Mouse (Mus musculus) intestine, embryonic 14.5 days (tissue): ENCODE results near the gene Pomp. TPM values are rescaled to one million over a fixed set of nuclear protein-coding genes. Genes with fewer than 3 reads are reported as not detected.

Source experiments
- ATAC-seq: fragments of 200-750 bp; cut with Nextera tagmentation; replicated peaks from 2 replicates; pipeline ENCODE4 v1.8.0; 2017; ENCODE audit warnings: low read depth, moderate number of reproducible peaks, moderate TSS enrichment, moderate library complexity; ENCODE audit not compliant: low FRiP score, low TSS enrichment
- DNase-seq: peaks from one replicate; pipeline ENCODE4 v3.0.0-alpha.2; 2018; ENCODE audit warnings: low spot score
- H3K27ac ChIP-seq: fragments of 300-500 bp; sonication (generic); 2 replicates; pipeline ENCODE4 v1.5.1; 2014; ENCODE audit warnings: low read depth, mild to moderate bottlenecking, control low read depth
- H3K27me3 ChIP-seq: fragments of 300-500 bp; sonication (generic); replicated peaks from 2 replicates; pipeline ENCODE4 v1.6.1; 2014; ENCODE audit warnings: low read length, control low read depth; ENCODE audit not compliant: control insufficient read depth, insufficient read depth
- H3K36me3 ChIP-seq: fragments of 300-500 bp; sonication (generic); 2 replicates; pipeline ENCODE4 v1.6.1; 2014; ENCODE audit warnings: low read length, control low read depth; ENCODE audit not compliant: control insufficient read depth, insufficient read depth
- H3K4me1 ChIP-seq: fragments of 300-500 bp; sonication (generic); replicated peaks from 2 replicates; pipeline ENCODE4 v1.6.1; 2014; ENCODE audit warnings: low read length, control low read depth, mixed read lengths; ENCODE audit not compliant: control insufficient read depth, insufficient read depth
- H3K4me2 ChIP-seq: fragments of 300-500 bp; sonication (generic); 2 replicates; pipeline ENCODE4 v1.6.1; 2014; ENCODE audit warnings: low read length
- H3K4me3 ChIP-seq: fragments of 300-500 bp; sonication (generic); 2 replicates; pipeline ENCODE4 v1.5.1; 2014; ENCODE audit warnings: low read depth, low read length, control low read depth, mixed read lengths
- H3K9ac ChIP-seq: fragments of 300-500 bp; sonication (generic); 2 replicates; pipeline ENCODE4 v1.6.1; 2014; ENCODE audit warnings: mild to moderate bottlenecking, low read length
- H3K9me3 ChIP-seq: fragments of 300-500 bp; sonication (generic); 2 replicates; pipeline ENCODE4 v1.6.1; 2016; ENCODE audit warnings: low read length, control low read depth; ENCODE audit not compliant: control insufficient read depth
- WGBS: fragments of 180-500 bp; shearing (Covaris S2); extraction: QIAGEN DNeasy Blood & Tissue Kit; methylation state at CpG from one replicate; pipeline ENCODE4 v1.1.7; 2014; 5-methylcytosine and 5-hydroxymethylcytosine counted together
- polyA plus RNA-seq: library from polyadenylated mRNA; unstranded; fragments of >200 nt; fragmentation: Nextera tagmentation; extraction: Ambion mirVana; gene quantifications from 2 replicates; pipeline ENCODE4 v1.2.1, GENCODE M21; 2014

Gene Pomp
- polyA plus RNA-seq, 1 experiment from 2014 or later, result 418 TPM

DNA sequence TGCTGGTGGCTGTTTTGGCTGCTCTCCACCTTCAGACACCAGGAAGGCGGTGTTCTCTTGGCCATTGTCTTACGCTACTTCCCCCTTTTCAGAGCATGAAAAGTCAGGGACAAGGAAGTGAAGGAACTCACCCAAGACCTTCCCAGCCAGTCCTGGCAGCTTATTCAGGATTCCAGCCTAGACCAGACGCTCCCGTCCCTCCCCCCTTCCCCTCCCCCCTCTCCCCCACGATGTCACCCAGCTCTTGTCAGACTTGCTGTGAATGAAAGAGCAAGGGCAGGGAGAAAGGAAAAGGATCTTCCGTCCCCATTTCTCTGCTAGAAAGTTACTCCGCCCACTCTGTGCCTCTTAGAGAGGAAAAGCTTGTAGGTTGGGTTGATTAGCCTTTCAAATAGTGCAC lies 16.9 kb upstream of the Pomp start:
- Histone ChIP-seq H3K4me2 (no peak overlapping the region), H3K27ac (no peak overlapping the region), H3K9me3 (no peaks in the 10 kb centered on the region), H3K36me3 (no peaks in the 10 kb centered on the region), H3K4me3 (no peak overlapping the region), H3K4me1 (peaks cover 3% of the 10 kb centered on the region; the same call in 1 of the 2 replicates), H3K9ac (no peak overlapping the region), H3K27me3 (no peaks in the 10 kb centered on the region)
- WGBS, result 56% methylated on average over 7 of the region's 7 CpGs
- DNase-seq, result no peak
- no peak for ATAC-seq

- H3K4me2 ChIP-seq, result no peak overlapping the region
- WGBS, result 76% methylated on average over 3 of the region's 3 CpGs
Measured at GRCm38 (mm10) chr5:147845319-147845718, 14.9 kb upstream of the Pomp start.

GRCm38 (mm10) chr5:147847361-147847760 lies 12.9 kb upstream of the Pomp start:
- WGBS, result 47% methylated on average over 5 of the region's 5 CpGs
- no peak for ATAC-seq
- H3K9me3 ChIP-seq, result no peaks in the 10 kb centered on the region

More at GRCm38 (mm10) chr5:147845319-147845718, 14.9 kb upstream of the Pomp start:
- ATAC-seq (no peak), DNase-seq (no peak)
- H3K4me3 ChIP-seq, result no peak overlapping the region
- no peaks in the 10 kb centered on the region for H3K9me3 ChIP-seq
- no peak overlapping the region for H3K27ac ChIP-seq
- H3K27me3 ChIP-seq, result no peaks in the 10 kb centered on the region
- H3K4me1 ChIP-seq, result peaks cover 3% of the 10 kb centered on the region; the same call in 1 of the 2 replicates
- H3K9ac ChIP-seq, result no peak overlapping the region
- H3K36me3 ChIP-seq, result no peaks in the 10 kb centered on the region

GRCm38 (mm10) chr5:147848164-147848863 lies 11.9 kb upstream of the Pomp start:
- H3K4me3 ChIP-seq, result no peak overlapping the region
- H3K9me3 ChIP-seq, result no peaks in the 10 kb centered on the region
- DNase-seq, result peak; percentile 94
- H3K9ac ChIP-seq, result no peak overlapping the region
- 25% methylated on average over 16 of the region's 16 CpGs for WGBS
- H3K27me3 ChIP-seq, result no peaks in the 10 kb centered on the region
- no peaks in the 10 kb centered on the region for H3K36me3 ChIP-seq
- peaks cover 3% of the 10 kb centered on the region; the same call in 1 of the 2 replicates for H3K4me1 ChIP-seq
- peak overlapping the region; percentile 28; the same call in 1 of the 2 replicates for H3K4me2 ChIP-seq
- no peak overlapping the region for H3K27ac ChIP-seq
- 0 out of 2 replicates have a peak, but pooled peaks have one; percentile 43 for ATAC-seq

More at GRCm38 (mm10) chr5:147847361-147847760, 12.9 kb upstream of the Pomp start:
- no peaks in the 10 kb centered on the region for H3K27me3 ChIP-seq
- H3K36me3 ChIP-seq, result no peaks in the 10 kb centered on the region
- H3K9ac ChIP-seq, result no peak overlapping the region
- H3K4me2 ChIP-seq, result no peak overlapping the region
- no peak overlapping the region for H3K27ac ChIP-seq
- peaks cover 3% of the 10 kb centered on the region; the same call in 1 of the 2 replicates for H3K4me1 ChIP-seq
- no peak overlapping the region for H3K4me3 ChIP-seq
- no peak for DNase-seq

DNA sequence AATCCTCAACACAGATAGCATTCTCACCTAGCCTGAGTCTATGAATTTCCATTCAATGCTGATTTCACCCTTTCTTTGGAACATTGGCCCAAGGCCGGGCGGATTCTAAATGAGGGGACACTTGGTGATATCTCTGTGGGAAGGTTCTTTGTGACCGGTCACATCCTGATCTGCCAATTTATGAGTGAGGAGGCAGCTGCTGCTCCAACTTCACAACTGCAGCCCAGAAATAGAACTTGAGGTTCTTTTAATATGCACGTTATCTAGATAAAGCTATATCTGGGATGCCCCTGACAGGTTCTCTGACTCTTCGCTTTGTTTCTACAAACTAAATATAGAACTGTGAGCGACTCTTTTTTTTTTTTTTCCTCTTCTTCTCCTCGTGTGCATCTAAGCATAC lies 10.1 kb upstream of the Pomp start:
- no peak overlapping the region for H3K9ac ChIP-seq
- no peak overlapping the region for H3K27ac ChIP-seq
- H3K27me3 ChIP-seq, result no peaks in the 10 kb centered on the region
- peaks cover 3% of the 10 kb centered on the region; the same call in 1 of the 2 replicates for H3K4me1 ChIP-seq
- DNase-seq, result no peak
- no peaks in the 10 kb centered on the region for H3K9me3 ChIP-seq
- no peak overlapping the region for H3K4me3 ChIP-seq
- no peak for ATAC-seq
- no peak overlapping the region for H3K4me2 ChIP-seq
- no peaks in the 10 kb centered on the region for H3K36me3 ChIP-seq
- WGBS, result 67% methylated on average over 7 of the region's 7 CpGs

- no peak; the same call in 1 of the 2 replicates for ATAC-seq
- WGBS, result 2% methylated on average over 18 of the region's 18 CpGs
Measured at GRCm38 (mm10) chr5:147860076-147860448, 199 bp upstream of the Pomp start.

DNA sequence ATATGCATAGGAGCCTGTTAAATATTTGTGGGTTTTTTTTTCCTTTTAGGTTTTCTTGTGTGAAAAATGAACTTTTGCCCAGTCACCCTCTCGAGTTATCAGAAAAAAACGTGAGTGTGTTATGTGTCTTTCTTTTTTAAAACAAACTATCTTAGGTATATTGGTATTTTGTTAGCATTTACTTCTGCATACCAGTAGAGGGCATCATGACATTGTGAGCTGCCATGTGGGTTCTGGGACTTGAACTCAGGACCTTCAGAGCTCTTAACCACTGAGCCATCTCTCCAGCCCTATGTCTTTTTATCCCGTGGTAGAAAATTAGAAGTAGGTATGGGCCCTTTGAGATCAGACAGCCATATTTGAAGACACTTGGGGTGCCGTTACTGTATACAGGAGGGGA lies 8.4 kb downstream of the Pomp start:
- WGBS, result 91% methylated on average over 4 of the region's 4 CpGs
- Histone ChIP-seq H3K4me2 (no peak overlapping the region), H3K27me3 (no peaks in the 10 kb centered on the region), H3K36me3 (peaks cover 92% of the 10 kb centered on the region), H3K27ac (no peak overlapping the region), H3K9ac (no peak overlapping the region), H3K4me1 (no peaks in the 10 kb centered on the region), H3K4me3 (no peak overlapping the region), H3K9me3 (no peaks in the 10 kb centered on the region; the same call in 1 of the 2 replicates)
- ATAC-seq (no peak), DNase-seq (no peak)

More at GRCm38 (mm10) chr5:147860076-147860448, 199 bp upstream of the Pomp start:
- Histone ChIP-seq H3K4me3 (peak overlapping the region; percentile 95), H3K9me3 (no peaks in the 10 kb centered on the region; the same call in 1 of the 2 replicates), H3K27me3 (no peaks in the 10 kb centered on the region), H3K9ac (peak overlapping the region; percentile 85), H3K4me2 (peak overlapping the region; percentile 72), H3K36me3 (peaks cover 25% of the 10 kb centered on the region), H3K27ac (peak overlapping the region; percentile 79; the same call in 1 of the 2 replicates), H3K4me1 (peaks cover 7% of the 10 kb centered on the region)
- no peak for DNase-seq

- H3K9ac ChIP-seq, result no peak overlapping the region
- peaks cover 92% of the 10 kb centered on the region for H3K36me3 ChIP-seq
- DNase-seq (no peak), ATAC-seq (no peak)
- H3K4me1 ChIP-seq, result no peaks in the 10 kb centered on the region
- 86% methylated on average over 6 of the region's 6 CpGs for WGBS
- H3K4me2 ChIP-seq, result no peak overlapping the region
- H3K4me3 ChIP-seq, result no peak overlapping the region
- H3K9me3 ChIP-seq, result no peaks in the 10 kb centered on the region
- no peaks in the 10 kb centered on the region for H3K27me3 ChIP-seq
- no peak overlapping the region for H3K27ac ChIP-seq
Measured at GRCm38 (mm10) chr5:147869568-147869967, 9.3 kb downstream of the Pomp start.

DNA sequence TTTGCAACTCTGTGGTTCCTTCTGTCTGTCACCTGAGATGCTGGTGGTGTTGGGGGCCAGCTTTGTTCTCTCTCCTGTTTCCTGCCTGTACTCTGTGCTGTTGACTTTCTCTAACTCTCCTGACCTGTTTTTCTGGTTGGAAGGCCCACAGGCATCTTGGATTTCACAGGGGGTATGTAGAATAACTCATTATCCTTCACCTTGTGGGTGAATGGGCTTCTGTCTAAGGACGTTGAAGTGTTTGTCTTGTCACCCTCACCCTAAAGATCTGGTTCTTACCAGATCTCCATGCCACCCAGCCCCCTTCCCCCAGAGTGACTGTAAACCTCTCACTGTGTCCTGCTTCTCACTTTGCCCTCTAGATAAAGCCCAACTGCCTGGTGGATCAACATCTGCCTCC lies 10.0 kb downstream of the Pomp start:
- no peak for ATAC-seq
- no peaks in the 10 kb centered on the region for H3K4me1 ChIP-seq
- H3K9me3 ChIP-seq, result no peaks in the 10 kb centered on the region
- H3K27me3 ChIP-seq, result no peaks in the 10 kb centered on the region
- no peak overlapping the region for H3K27ac ChIP-seq
- 71% methylated on average over 1 of the region's 1 CpGs for WGBS
- no peak overlapping the region for H3K4me3 ChIP-seq
- no peak overlapping the region for H3K9ac ChIP-seq
- H3K4me2 ChIP-seq, result no peak overlapping the region
- peaks cover 92% of the 10 kb centered on the region for H3K36me3 ChIP-seq
- DNase-seq, result no peak
